Mouse (Mus musculus) hindbrain, embryonic 16.5 days (tissue): ENCODE measurements around the gene Mcl1. TPM values are rescaled to one million over a fixed set of nuclear protein-coding genes. Genes with fewer than 3 reads are reported as not detected.
"Not testable (repeated sequence)": the region's sequence is repeated elsewhere in the genome, so short reads cannot be mapped to it uniquely, and the experiment has no call there.

Source experiments
- ATAC-seq: fragments of 200-750 bp; cut with Nextera tagmentation; 2 replicates; pipeline ENCODE4 v1.8.0; 2017; ENCODE audit warnings: moderate TSS enrichment, moderate library complexity
- H3K27ac ChIP-seq: fragments of 300-500 bp; sonication (generic); 2 replicates; pipeline ENCODE4 v1.5.1; 2014; ENCODE audit warnings: low read depth, mild to moderate bottlenecking, control low read depth, low read length, moderate library complexity
- H3K27me3 ChIP-seq: fragments of 300-500 bp; sonication (generic); replicated peaks from 2 replicates; pipeline ENCODE4 v1.6.1; 2014; ENCODE audit warnings: low read length; ENCODE audit not compliant: control insufficient read depth, insufficient read depth
- H3K36me3 ChIP-seq: fragments of 300-500 bp; sonication (generic); 2 replicates; pipeline ENCODE4 v1.6.1; 2014; ENCODE audit warnings: mild to moderate bottlenecking, low read length, moderate library complexity, mixed read lengths; ENCODE audit not compliant: control insufficient read depth, insufficient read depth
- H3K4me1 ChIP-seq: fragments of 300-500 bp; sonication (generic); 2 replicates; pipeline ENCODE4 v1.6.1; 2014; ENCODE audit warnings: low read depth, low read length; ENCODE audit not compliant: control insufficient read depth, insufficient read depth
- H3K4me2 ChIP-seq: fragments of 300-500 bp; sonication (generic); 2 replicates; pipeline ENCODE4 v1.6.1; 2014; ENCODE audit warnings: mild to moderate bottlenecking, low read length, control low read depth, moderate library complexity
- H3K4me3 ChIP-seq: fragments of 300-500 bp; sonication (generic); 2 replicates; pipeline ENCODE4 v1.5.1; 2014; ENCODE audit warnings: mild to moderate bottlenecking, low read length, control low read depth, moderate library complexity
- H3K9ac ChIP-seq: fragments of 300-500 bp; sonication (generic); 2 replicates; pipeline ENCODE4 v1.6.1; 2014; ENCODE audit warnings: low read depth, mild to moderate bottlenecking, control low read depth, low read length, moderate library complexity
- H3K9me3 ChIP-seq: fragments of 300-500 bp; sonication (generic); 2 replicates; pipeline ENCODE4 v1.6.1; 2014; ENCODE audit warnings: mild to moderate bottlenecking, low read length, moderate library complexity; ENCODE audit not compliant: control insufficient read depth
- WGBS: fragments of 180-500 bp; shearing (Covaris S2); extraction: QIAGEN DNeasy Blood & Tissue Kit; methylation state at CpG from one replicate; pipeline ENCODE4 v1.1.7; 2014; 5-methylcytosine and 5-hydroxymethylcytosine counted together
- polyA plus RNA-seq: library from polyadenylated mRNA; unstranded; fragments of >200 nt; fragmentation: Nextera tagmentation; extraction: Ambion mirVana; gene quantifications from 2 replicates; pipeline ENCODE4 v1.2.1, GENCODE M21; 2015

The Mcl1 gene
- polyA plus RNA-seq, 1 experiment from 2014 or later, result 20.2 TPM

GRCm38 (mm10) chr3:95669309-95669665 lies 10.7 kb downstream of the Mcl1 start:
- WGBS, result 92% methylated on average over 3 of the region's 3 CpGs
- no peaks in the 10 kb centered on the region for H3K27me3 ChIP-seq
- peaks cover 7% of the 10 kb centered on the region for H3K36me3 ChIP-seq
- peaks cover 11% of the 10 kb centered on the region for H3K4me1 ChIP-seq
- ATAC-seq, result no peak
- H3K9me3 ChIP-seq, result no peaks in the 10 kb centered on the region
- H3K9ac ChIP-seq, result no peak overlapping the region
- H3K27ac ChIP-seq, result no peak overlapping the region
- H3K4me2 ChIP-seq, result no peak overlapping the region
- no peak overlapping the region for H3K4me3 ChIP-seq

GRCm38 (mm10) chr3:95670419-95670818 lies 11.8 kb downstream of the Mcl1 start:
- H3K4me2 ChIP-seq, H3K9ac ChIP-seq, ATAC-seq, H3K36me3 ChIP-seq, H3K27me3 ChIP-seq, H3K4me3 ChIP-seq, H3K27ac ChIP-seq, H3K9me3 ChIP-seq: not testable (repeated sequence)
- 96% methylated on average over 3 of the region's 3 CpGs for WGBS
- peaks cover 17% of the 10 kb centered on the region for H3K4me1 ChIP-seq

GRCm38 (mm10) chr3:95671201-95671600 lies 12.6 kb downstream of the Mcl1 start:
- Histone ChIP-seq H3K36me3 (peaks cover 5% of the 10 kb centered on the region), H3K27me3 (no peaks in the 10 kb centered on the region), H3K27ac (no peak overlapping the region), H3K4me2 (no peak overlapping the region), H3K4me3 (no peak overlapping the region), H3K9ac (no peak overlapping the region), H3K4me1 (peaks cover 18% of the 10 kb centered on the region), H3K9me3 (no peaks in the 10 kb centered on the region)
- WGBS, result 90% methylated on average over 5 of the region's 5 CpGs
- no peak for ATAC-seq

- Histone ChIP-seq H3K27ac (no peak overlapping the region), H3K9ac (no peak overlapping the region), H3K9me3 (no peaks in the 10 kb centered on the region), H3K4me1 (peaks cover 17% of the 10 kb centered on the region), H3K36me3 (peaks cover 5% of the 10 kb centered on the region), H3K27me3 (no peaks in the 10 kb centered on the region), H3K4me2 (no peak overlapping the region), H3K4me3 (no peak overlapping the region)
- 61% methylated on average over 3 of the region's 3 CpGs for WGBS
- ATAC-seq, result no peak
Observed at GRCm38 (mm10) chr3:95672461-95672860, 13.9 kb downstream of the Mcl1 start.

GRCm38 (mm10) chr3:95672861-95673706 lies 14.5 kb downstream of the Mcl1 start:
- H3K36me3 ChIP-seq, result peaks cover 5% of the 10 kb centered on the region
- no peak overlapping the region; the same call in 1 of the 2 replicates for H3K9ac ChIP-seq
- whole genome bisulfite sequencing, result 49% methylated on average over 10 of the region's 10 CpGs
- ATAC-seq, result no peak
- peak overlapping the region; percentile 54; the same call in 1 of the 2 replicates for H3K27ac ChIP-seq
- H3K27me3 ChIP-seq, result no peaks in the 10 kb centered on the region
- H3K9me3 ChIP-seq, result no peaks in the 10 kb centered on the region
- H3K4me1 ChIP-seq, result peaks cover 12% of the 10 kb centered on the region
- no peak overlapping the region for H3K4me3 ChIP-seq
- H3K4me2 ChIP-seq, result no peak overlapping the region

- Histone ChIP-seq H3K9ac (no peak overlapping the region), H3K4me2 (no peak overlapping the region), H3K27ac (no peak overlapping the region), H3K9me3 (no peaks in the 10 kb centered on the region), H3K4me3 (no peak overlapping the region), H3K4me1 (peaks cover 9% of the 10 kb centered on the region), H3K36me3 (peaks cover 5% of the 10 kb centered on the region), H3K27me3 (no peaks in the 10 kb centered on the region)
- WGBS, result 30% methylated on average over 11 of the region's 11 CpGs
- ATAC-seq, result no peak
Observed at GRCm38 (mm10) chr3:95673707-95674211, 15.2 kb downstream of the Mcl1 start.

GRCm38 (mm10) chr3:95674236-95674635 lies 15.6 kb downstream of the Mcl1 start:
- ATAC-seq, result peak; percentile 37; the same call in 1 of the 2 replicates
- H3K4me3 ChIP-seq, result no peak overlapping the region
- H3K4me2 ChIP-seq, result no peak overlapping the region
- peaks cover 9% of the 10 kb centered on the region for H3K4me1 ChIP-seq
- no peaks in the 10 kb centered on the region for H3K9me3 ChIP-seq
- no peaks in the 10 kb centered on the region for H3K27me3 ChIP-seq
- no peak overlapping the region; the same call in 1 of the 2 replicates for H3K27ac ChIP-seq
- WGBS, result 41% methylated on average over 2 of the region's 2 CpGs
- no peak overlapping the region for H3K9ac ChIP-seq
- H3K36me3 ChIP-seq, result peaks cover 5% of the 10 kb centered on the region

- no peak overlapping the region for H3K4me2 ChIP-seq
- no peak overlapping the region for H3K9ac ChIP-seq
- peaks cover 9% of the 10 kb centered on the region for H3K4me1 ChIP-seq
Observed at GRCm38 (mm10) chr3:95674812-95675211, 16.2 kb downstream of the Mcl1 start.

GRCm38 (mm10) chr3:95675301-95676092 lies 16.9 kb downstream of the Mcl1 start:
- ATAC-seq, result peak; percentile 52
- H3K4me2 ChIP-seq, result no peak overlapping the region; the same call in 1 of the 2 replicates

More at GRCm38 (mm10) chr3:95674812-95675211, 16.2 kb downstream of the Mcl1 start:
- Histone ChIP-seq H3K36me3 (peaks cover 3% of the 10 kb centered on the region; the same call in 1 of the 2 replicates), H3K27me3 (no peaks in the 10 kb centered on the region), H3K4me3 (no peak overlapping the region), H3K27ac (peak overlapping the region; percentile 11; the same call in 1 of the 2 replicates), H3K9me3 (no peaks in the 10 kb centered on the region)
- 10% methylated on average over 6 of the region's 6 CpGs for WGBS
- ATAC-seq, result no peak

More at GRCm38 (mm10) chr3:95675301-95676092, 16.9 kb downstream of the Mcl1 start:
- Histone ChIP-seq H3K9me3 (no peaks in the 10 kb centered on the region), H3K4me1 (peaks cover 9% of the 10 kb centered on the region), H3K4me3 (no peak overlapping the region), H3K27ac (peak overlapping the region; percentile 17), H3K36me3 (peaks cover 3% of the 10 kb centered on the region; the same call in 1 of the 2 replicates), H3K9ac (no peak overlapping the region), H3K27me3 (no peaks in the 10 kb centered on the region)
- 25% methylated on average over 8 of the region's 8 CpGs for WGBS
